Comparison of ENCODE assay signal across 19 mouse cellular contexts in the genomic region with DNA sequence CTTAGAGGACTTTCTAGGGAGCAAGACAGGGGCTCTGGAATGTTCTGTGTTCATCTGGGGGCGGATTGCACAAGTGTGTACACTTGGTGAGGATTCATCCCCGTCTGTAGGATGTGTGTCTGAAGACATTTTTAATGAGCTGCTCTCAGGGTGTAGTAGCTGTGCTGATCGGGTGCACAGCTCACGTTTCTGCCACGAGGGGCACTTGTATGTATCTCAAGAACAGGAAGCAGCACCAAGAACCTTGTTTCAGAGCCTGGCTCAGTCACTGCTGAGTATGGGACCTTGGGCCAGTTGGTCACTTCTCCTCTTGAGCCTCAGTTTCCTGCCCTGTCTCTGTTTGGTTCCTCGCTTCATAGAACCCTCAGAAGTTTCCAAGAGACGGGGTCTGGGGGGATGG. TPM values are rescaled to one million over a fixed set of nuclear protein-coding genes. Genes with fewer than 3 reads are reported as not detected.
A peak's percentile ranks its signal among the peaks of the same experiment; 100 is the strongest.
DNase-seq lines count a peak whose midpoint lies in the region; ATAC-seq and TF ChIP-seq lines count a peak whose summit lies in the region.
"Had no signal": no experiment of that assay in that cellular context is flagged by ENCODE, and none has a peak within 500 bp of the region (broad histone marks: within the 10 kb centered on the region; RNA-seq: fewer than 3 reads in every experiment).

No protein-coding gene starts in this region.

- peak overlapping the region; percentile 44; the same call in 1 of the 2 replicates for H3K27ac ChIP-seq in heart, embryonic 13.5 days (replicated peaks)
- peak overlapping the region; percentile 86 for H3K27ac ChIP-seq in lung, postnatal 0 days (ENCODE audit: low read length)
- no peak overlapping the region for H3K27ac ChIP-seq in midbrain, embryonic 14.5 days (replicated peaks; ENCODE audit: low read depth, low read length)
- H3K27ac ChIP-seq: forebrain, embryonic 15.5 days; hindbrain, postnatal 0 days; neural tube, embryonic 13.5 days had no signal

- H3K4me2 ChIP-seq in heart, embryonic 13.5 days, result no peak overlapping the region
- no peak overlapping the region for H3K4me2 ChIP-seq in lung, postnatal 0 days (replicated peaks; ENCODE audit: low read depth, low read length)
- H3K4me2 ChIP-seq in midbrain, embryonic 14.5 days (ENCODE audit: low read length), result no peak overlapping the region
- H3K4me2 ChIP-seq: forebrain, embryonic 15.5 days; neural tube, embryonic 13.5 days had no signal

- H3K36me3 ChIP-seq in heart, embryonic 13.5 days, result no peaks in the 10 kb centered on the region
- H3K36me3 ChIP-seq in lung, postnatal 0 days (ENCODE audit: insufficient read depth, low read length), result no peaks in the 10 kb centered on the region
- no peaks in the 10 kb centered on the region for H3K36me3 ChIP-seq in midbrain, embryonic 14.5 days (ENCODE audit: control insufficient read depth, insufficient read depth, low read length)
- H3K36me3 ChIP-seq: forebrain, embryonic 15.5 days; neural tube, embryonic 13.5 days had no signal

- no peak overlapping the region for H3K4me3 ChIP-seq in heart, embryonic 13.5 days
- H3K4me3 ChIP-seq in lung, postnatal 0 days (ENCODE audit: low read depth, low read length), result no peak overlapping the region
- H3K4me3 ChIP-seq in midbrain, embryonic 14.5 days (replicated peaks; ENCODE audit: low read depth, low read length), result no peak overlapping the region
- H3K4me3 ChIP-seq: forebrain, embryonic 15.5 days; neural tube, embryonic 13.5 days had no signal

- 0 out of 2 replicates have a peak, but pooled peaks cover 3% of the 10 kb centered on the region for H3K27me3 ChIP-seq in heart, embryonic 13.5 days (replicated peaks)
- H3K27me3 ChIP-seq in lung, postnatal 0 days (replicated peaks; ENCODE audit: insufficient read depth, low read length), result no peaks in the 10 kb centered on the region
- H3K27me3 ChIP-seq in midbrain, embryonic 14.5 days (ENCODE audit: control insufficient read depth, insufficient read depth, low read length), result no peaks in the 10 kb centered on the region
- H3K27me3 ChIP-seq: forebrain, embryonic 15.5 days had no signal

- peak; percentile 61 for TF ChIP-seq CTCF in lung, postnatal 0 days (IDR thresholded peaks at IDR 0.05)

- peaks cover 7% of the 10 kb centered on the region; the same call in 1 of the 2 replicates for H3K9me3 ChIP-seq in heart, embryonic 13.5 days
- no peaks in the 10 kb centered on the region for H3K9me3 ChIP-seq in lung, postnatal 0 days (ENCODE audit: low read length)
- no peaks in the 10 kb centered on the region for H3K9me3 ChIP-seq in midbrain, embryonic 14.5 days (ENCODE audit: control insufficient read depth, low read length)
- H3K9me3 ChIP-seq: forebrain, embryonic 15.5 days; neural tube, embryonic 13.5 days had no signal

- no peak for ATAC-seq in heart, embryonic 13.5 days (ENCODE audit: extremely low read depth, insufficient number of reproducible peaks, low FRiP score, low TSS enrichment)
- peak; percentile 69 for ATAC-seq in lung, postnatal 0 days
- ATAC-seq in midbrain, embryonic 14.5 days (ENCODE audit: low FRiP score, low TSS enrichment), result no peak
- ATAC-seq: forebrain, embryonic 15.5 days; hindbrain, postnatal 0 days; midbrain, embryonic 16.5 days had no signal

- DNase-seq in heart, postnatal 36 days, result no peak
- peak; percentile 42 for DNase-seq in thymus, postnatal 0 days (ENCODE audit: low spot score)
- no peak for DNase-seq in thymus, adult 18-20 months
- DNase-seq in lung, postnatal 0 days (ENCODE audit: low spot score), result peak; percentile 89
- DNase-seq in midbrain, embryonic 14.5 days, result no peak
- DNase-seq in layer of hippocampus, adult 11-12 months (ENCODE audit: low spot score), result no peak
- no peak for DNase-seq in adrenal gland, postnatal 25 days
- DNase-seq: cerebellum, adult 9-10 months; embryo, embryonic 11 days; gastrocnemius, postnatal 14 days; kidney, postnatal 14 days; layer of hippocampus, postnatal 36 days; left cerebral cortex, postnatal 4 days; thymus, postnatal 36 days had no signal

- peaks cover 45% of the 10 kb centered on the region for H3K4me1 ChIP-seq in heart, embryonic 13.5 days
- H3K4me1 ChIP-seq in lung, postnatal 0 days (ENCODE audit: insufficient read depth, low read depth, low read length), result peaks cover 19% of the 10 kb centered on the region; the same call in 1 of the 2 replicates
- 0 out of 2 replicates have a peak, but pooled peaks cover 3% of the 10 kb centered on the region for H3K4me1 ChIP-seq in midbrain, embryonic 14.5 days (ENCODE audit: control insufficient read depth, insufficient read depth, low read length)

- WGBS in heart, embryonic 13.5 days, result 61% methylated on average over 7 of the region's 7 CpGs
- 38% methylated on average over 7 of the region's 7 CpGs for WGBS in lung, postnatal 0 days
- 75% methylated on average over 7 of the region's 7 CpGs for WGBS in midbrain, embryonic 14.5 days

- no peak overlapping the region for H3K9ac ChIP-seq in heart, embryonic 13.5 days
- no peak overlapping the region for H3K9ac ChIP-seq in lung, postnatal 0 days (replicated peaks; ENCODE audit: low read depth)
- H3K9ac ChIP-seq in midbrain, embryonic 14.5 days (replicated peaks; ENCODE audit: low read length), result no peak overlapping the region
- H3K9ac ChIP-seq: forebrain, embryonic 15.5 days; neural tube, embryonic 13.5 days had no signal

- TF ChIP-seq EP300 in lung, postnatal 0 days (IDR thresholded peaks at IDR 0.05), result peak; percentile 50

- intact Hi-C loops in heart, postnatal 36 days (cut with DNase I), result no loop called here

RNA-seq across cellular contexts. Expression of gene Ptpn1, which starts 45.4 kb away (rescaled TPM):
- polyA plus RNA-seq in heart, embryonic 13.5 days (2015; fragmentation: Nextera tagmentation; extraction: Ambion mirVana), result 42.1 and 47.2 TPM in 2 replicates
- 10 to 100 TPM; 19.5 to 22.3 TPM for total RNA-seq in heart, postnatal 36 days (2021)
- polyA plus RNA-seq in thymus, postnatal 0 days (2015; fragmentation: Nextera tagmentation; extraction: Ambion mirVana), result 102 and 110 TPM in 2 replicates
- polyA plus RNA-seq in lung, postnatal 0 days (2015; fragmentation: Nextera tagmentation; extraction: Ambion mirVana), result 81.2 and 94.5 TPM in 2 replicates
- 53.1 and 81.9 TPM in 2 replicates for polyA plus RNA-seq in midbrain, embryonic 14.5 days (2014; fragmentation: Nextera tagmentation; extraction: Ambion mirVana)
- total RNA-seq in adrenal gland, postnatal 25 days (2021), result 37.0 and 53.1 TPM in 2 replicates

Comparison
In these comparisons a context has a peak if more than half of its experiments do, and no peak if none do; other contexts are left out.
1. DNase-seq: peak in thymus, postnatal 0 days (single experiment) and lung, postnatal 0 days (single experiment); none in heart, postnatal 36 days (0 of 2), thymus, adult 18-20 months (0 of 2), midbrain, embryonic 14.5 days (single experiment), layer of hippocampus, adult 11-12 months (single experiment) and adrenal gland, postnatal 25 days (single experiment).